Mouse (Mus musculus) MEL (cell line): ENCODE data around the gene Creb3l2.

Experiments
- CTCF ChIP-seq, 3 experiments: IDR thresholded peaks in 2 of 3; conservative IDR thresholded peaks in 1 of 3; 2 replicates each; pipeline ENCODE4 v1.5.1; 2011 to 2012; ENCODE audit warnings: low read length in 3 of 3, low read depth in 2 of 3, mild to moderate bottlenecking in 2 of 3, improper control_type of control experiment in 1 of 3, inconsistent platforms in 1 of 3, mixed read lengths in 1 of 3, moderate library complexity in 1 of 3; ENCODE audit not compliant: control insufficient read depth in 1 of 3, insufficient read depth in 1 of 3, poor library complexity in 1 of 3, severe bottlenecking in 1 of 3
- ELF1 ChIP-seq: IDR thresholded peaks from 2 replicates; pipeline ENCODE4 v1.6.1; 2014; ENCODE audit warnings: low read depth, mild to moderate bottlenecking, inconsistent platforms, low read length, improper control_type of control experiment, moderate library complexity
- EP300 ChIP-seq, 2 experiments: IDR thresholded peaks; 2 replicates each; pipeline ENCODE4 v1.6.1; 2011; ENCODE audit warnings: improper control_type of control experiment in 2 of 2, low read length in 2 of 2, low read depth in 1 of 2, mild to moderate bottlenecking in 1 of 2
- GATA1 ChIP-seq: IDR thresholded peaks from 2 replicates; pipeline ENCODE4 v1.6.1; 2011; ENCODE audit warnings: low read depth, low read length, improper control_type of control experiment
- MAX ChIP-seq: IDR thresholded peaks from 2 replicates; pipeline ENCODE4 v1.6.1; 2011; ENCODE audit warnings: low read length, improper control_type of control experiment
- MAZ ChIP-seq: IDR thresholded peaks from 2 replicates; pipeline ENCODE4 v1.6.1; 2012; ENCODE audit warnings: low read depth, mild to moderate bottlenecking, inconsistent platforms, low read length, improper control_type of control experiment
- POLR2A ChIP-seq, 2 experiments: IDR thresholded peaks; 2 replicates each; pipeline ENCODE4 v1.6.1; 2011 to 2012; ENCODE audit warnings: low read length in 2 of 2, mild to moderate bottlenecking in 2 of 2, control low read depth in 1 of 2, improper control_type of control experiment in 1 of 2, low read depth in 1 of 2, moderate library complexity in 1 of 2; ENCODE audit not compliant: control insufficient read depth in 1 of 2, insufficient read depth in 1 of 2, poor library complexity in 1 of 2
- POLR2AphosphoS2 ChIP-seq: IDR thresholded peaks from 2 replicates; pipeline ENCODE4 v1.6.1; 2011; ENCODE audit warnings: low read length, improper control_type of control experiment
- RAD21 ChIP-seq: IDR thresholded peaks from 2 replicates; pipeline ENCODE4 v1.6.1; 2011; ENCODE audit warnings: mild to moderate bottlenecking, low read depth, low read length, improper control_type of control experiment
- USF1 ChIP-seq: IDR thresholded peaks from 2 replicates; pipeline ENCODE4 v1.6.1; 2014; ENCODE audit warnings: low read depth, mild to moderate bottlenecking, inconsistent platforms, low read length, improper control_type of control experiment, moderate library complexity
- ZC3H11A ChIP-seq: IDR thresholded peaks from 2 replicates; pipeline ENCODE4 v1.6.1; 2012; ENCODE audit warnings: low read depth, mild to moderate bottlenecking, inconsistent platforms, low read length, improper control_type of control experiment
- ZNF384 ChIP-seq: IDR thresholded peaks from 2 replicates; pipeline ENCODE4 v1.6.1; 2012; ENCODE audit warnings: low read depth, mild to moderate bottlenecking, inconsistent platforms, low read length, improper control_type of control experiment

GRCm38 (mm10) chr6:37388960-37389359 is 53.0 kb downstream of the Creb3l2 start:
- TF ChIP-seq POLR2A (IDR thresholded peaks at IDR 0.05; ENCODE audit: control insufficient read depth in 1 of 2, insufficient read depth in 1 of 2, low read depth in 1 of 2, low read length in 2 of 2, poor library complexity in 1 of 2) (no peak), EP300 (IDR thresholded peaks at IDR 0.05; ENCODE audit: low read depth in 1 of 2, low read length in 2 of 2) (no peak), CTCF (IDR thresholded peaks at IDR 0.05 in 2 of 3, conservative IDR thresholded peaks at IDR 0.05 in 1 of 3; ENCODE audit: control insufficient read depth in 1 of 3, insufficient read depth in 1 of 3, low read depth in 2 of 3, low read length in 3 of 3, poor library complexity in 1 of 3, severe bottlenecking in 1 of 3) (no peak), RAD21 (no peak), ZNF384 (no peak), POLR2AphosphoS2 (no peak), ZC3H11A (no peak), GATA1 (no peak), USF1 (no peak), MAZ (no peak), ELF1 (no peak), MAX (no peak)
